Mouse (Mus musculus): ENCODE measurements around the gene Dock8.

The Dock8 gene

GRCm38 (mm10) chr19:25062188-25062856, 63.0 kb downstream of the Dock8 start:
- in situ Hi-C loops (cut with MboI, MseI), result loop anchor here in 1 of 2 experiments (10.0 kb wide), 1 partner anchor 1928 kb away; no protein-coding TSS in a partner anchor

DNA sequence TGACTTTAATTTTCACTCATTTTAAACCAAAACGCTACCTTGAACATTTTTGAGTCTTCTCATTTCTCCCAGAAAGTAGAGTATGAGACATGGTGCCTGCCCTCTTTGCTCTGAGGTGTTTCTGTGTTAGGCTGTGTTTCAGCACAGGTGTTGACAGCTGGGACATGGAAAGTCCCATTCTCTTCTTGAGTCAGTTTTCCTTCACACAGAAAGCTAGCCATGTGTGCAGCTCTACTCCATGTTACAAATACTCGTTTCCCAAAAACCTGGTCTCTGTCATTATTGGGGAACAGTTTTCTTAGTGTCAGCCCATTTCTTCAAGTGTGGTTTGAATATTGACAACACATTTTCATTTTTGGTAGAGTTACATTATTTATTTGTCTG, 63.5 kb downstream of the Dock8 start:
- in situ Hi-C loops (cut with MboI, MseI), result loop anchor here in 1 of 2 experiments (10.0 kb wide), 1 partner anchor 1928 kb away; no protein-coding TSS in a partner anchor

DNA sequence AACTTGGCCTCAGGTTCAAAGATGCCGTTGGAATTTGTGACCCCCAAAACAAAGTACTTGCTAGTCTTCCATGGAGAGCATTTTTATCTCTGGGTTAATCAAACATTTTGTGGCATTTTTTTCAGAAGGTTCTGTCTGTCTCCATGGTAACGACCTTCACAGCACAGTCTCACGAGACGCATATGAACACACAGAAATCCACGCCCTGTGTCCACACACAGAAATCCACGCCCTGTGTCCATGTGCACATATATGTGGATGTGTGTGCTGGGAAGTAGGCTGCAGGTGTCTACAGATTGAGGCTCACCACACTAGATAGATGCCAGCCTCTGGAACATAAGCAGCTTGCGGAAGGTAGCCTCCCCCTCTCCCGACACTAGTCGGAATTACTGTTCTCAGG, 66.9 kb downstream of the Dock8 start:
- in situ Hi-C loops (cut with MboI, MseI), result loop anchor here in 1 of 2 experiments (10.0 kb wide), 1 partner anchor 1931 kb away; no protein-coding TSS in a partner anchor

DNA sequence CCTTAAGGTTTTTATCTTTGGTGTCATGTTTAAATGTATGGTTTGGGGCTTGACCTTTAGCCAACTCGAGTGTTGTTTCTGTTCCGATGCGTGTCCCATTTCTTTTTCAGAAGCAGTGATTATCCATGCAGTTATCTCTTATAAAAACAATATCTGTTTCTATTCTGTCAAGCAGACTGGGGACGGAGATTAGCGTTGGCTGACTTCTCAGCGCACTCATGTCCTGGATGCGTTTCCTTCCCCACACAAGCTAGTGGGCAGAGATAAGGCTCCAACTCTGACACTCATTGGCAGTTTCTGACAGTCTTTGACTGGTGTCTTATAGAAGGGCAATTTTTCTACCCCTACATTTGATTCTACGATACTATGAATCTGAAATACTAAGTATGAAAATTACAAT, 69.2 kb downstream of the Dock8 start:
- in situ Hi-C loops (cut with MboI, MseI), result loop anchor here in 1 of 2 experiments (10.0 kb wide), 1 partner anchor 1934 kb away; no protein-coding TSS in a partner anchor

- in situ Hi-C loops (cut with MboI, MseI), result no loop called here
Observed at GRCm38 (mm10) chr19:25072521-25072920, 73.2 kb downstream of the Dock8 start.

DNA sequence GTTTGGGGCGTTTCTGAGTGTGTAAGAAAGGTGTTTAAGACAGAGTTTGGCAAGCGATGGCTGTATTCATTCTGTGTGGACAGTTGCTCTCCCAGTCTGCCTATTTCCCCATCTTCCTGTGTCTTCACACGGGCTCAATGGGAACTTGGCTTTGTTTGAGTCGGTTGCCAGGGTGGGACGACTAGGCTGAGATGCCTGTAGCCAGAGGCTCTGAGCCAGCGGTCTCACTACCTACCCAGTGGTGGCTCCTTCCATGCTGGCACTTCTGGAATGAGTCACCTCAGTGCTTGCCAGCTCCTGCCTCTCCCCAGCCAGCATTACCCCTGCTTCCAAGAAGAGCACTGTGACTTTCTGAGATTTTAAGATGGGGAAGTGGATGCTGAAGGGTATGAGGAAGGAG, 75.4 kb downstream of the Dock8 start:
- in situ Hi-C loops (cut with MboI, MseI), result no loop called here

GRCm38 (mm10) chr19:25077636-25078035, 78.3 kb downstream of the Dock8 start:
- in situ Hi-C loops (cut with MboI, MseI), result no loop called here

GRCm38 (mm10) chr19:25078130-25078529, 78.8 kb downstream of the Dock8 start:
- in situ Hi-C loops (cut with MboI, MseI), result no loop called here

DNA sequence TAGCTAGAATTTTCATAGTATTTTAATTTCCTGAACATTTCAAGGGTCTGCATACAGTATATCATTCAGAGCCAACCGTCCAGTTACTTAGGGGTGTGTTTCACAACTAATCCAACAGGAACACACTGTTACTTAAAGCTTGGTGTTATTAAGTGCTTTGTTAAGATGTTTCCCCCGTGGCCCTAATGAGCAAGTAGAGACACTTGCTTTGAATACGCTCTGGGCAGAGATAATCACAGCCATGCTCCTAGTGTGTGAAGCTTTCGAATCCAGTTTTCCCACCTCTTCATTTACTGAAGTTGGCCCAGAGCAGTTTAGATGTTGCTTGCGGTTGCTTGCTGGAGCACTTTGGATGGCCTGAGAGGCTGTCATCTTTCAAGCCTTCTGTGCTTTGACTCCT, 80.8 kb downstream of the Dock8 start:
- in situ Hi-C loops (cut with MboI, MseI), result no loop called here

DNA sequence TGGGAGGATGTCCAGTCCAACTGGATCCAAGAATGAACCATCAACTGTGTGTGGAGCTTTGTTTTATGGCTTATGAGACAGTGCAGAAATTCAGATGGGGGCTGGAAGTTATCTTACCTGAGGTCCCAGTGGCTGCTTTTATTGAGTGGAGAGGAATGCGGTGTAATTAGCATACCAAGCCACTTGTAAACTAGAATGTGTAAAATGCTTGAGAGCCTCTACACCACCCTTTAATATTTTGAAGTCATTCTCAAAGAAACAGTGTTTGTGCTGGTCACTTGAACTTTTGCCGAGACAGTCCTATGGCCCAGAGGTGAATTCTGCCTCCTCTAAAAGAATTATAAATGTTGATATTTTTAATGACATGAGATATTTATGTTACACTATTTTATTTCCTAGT, 83.5 kb downstream of the Dock8 start:
- in situ Hi-C loops (cut with MboI, MseI), result no loop called here

DNA sequence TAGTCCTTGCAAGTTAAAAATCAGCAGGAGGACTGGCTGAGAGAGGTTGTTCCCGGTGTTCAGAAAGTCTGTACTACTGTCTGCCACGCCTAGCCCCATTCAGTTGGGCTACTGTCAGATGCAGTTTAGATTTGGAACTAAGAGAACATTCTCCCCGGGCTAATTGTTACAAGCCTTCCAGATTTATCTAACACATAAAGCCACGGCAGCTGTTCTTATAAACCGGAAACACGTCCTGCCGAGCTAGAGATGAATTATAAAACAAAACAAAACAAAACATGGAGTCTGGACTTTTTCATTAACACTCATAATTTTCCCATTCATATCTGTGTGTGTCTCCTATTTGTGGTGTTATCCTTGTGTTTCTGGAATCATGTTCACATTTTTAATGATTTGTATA, 87.8 kb downstream of the Dock8 start:
- in situ Hi-C loops (cut with MboI, MseI), result no loop called here

GRCm38 (mm10) chr19:25089746-25090145, 90.4 kb downstream of the Dock8 start:
- in situ Hi-C loops (cut with MboI, MseI), result loop anchor here in 1 of 2 experiments (5.0 kb wide), 1 partner anchor 62 kb away; no protein-coding TSS in a partner anchor

DNA sequence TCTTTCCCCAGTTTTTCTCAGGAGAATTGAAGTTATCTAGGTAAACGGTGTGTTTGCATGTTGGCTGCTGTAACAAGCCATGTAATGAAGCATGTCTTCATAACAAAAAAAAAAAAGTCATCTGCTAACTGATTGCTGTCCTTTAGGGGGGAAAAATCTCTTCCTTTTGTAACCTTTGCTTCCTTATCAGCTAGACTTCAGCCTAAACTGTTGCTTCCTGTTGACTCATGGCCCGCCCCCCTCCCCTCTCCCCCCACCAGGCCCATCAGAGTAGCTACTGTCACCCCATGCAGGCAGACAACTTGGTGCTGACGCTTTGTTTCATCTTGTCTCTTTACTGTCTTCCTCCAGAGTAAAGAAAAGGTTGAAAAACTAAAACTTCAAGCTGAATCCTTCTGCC, 95.8 kb downstream of the Dock8 start:
- in situ Hi-C loops (cut with MboI, MseI), result no loop called here

GRCm38 (mm10) chr19:25096316-25096715, 97.0 kb downstream of the Dock8 start:
- in situ Hi-C loops (cut with MboI, MseI), result no loop called here

- in situ Hi-C loops (cut with MboI, MseI), result no loop called here
Observed at GRCm38 (mm10) chr19:25096986-25097385, 97.7 kb downstream of the Dock8 start.

DNA sequence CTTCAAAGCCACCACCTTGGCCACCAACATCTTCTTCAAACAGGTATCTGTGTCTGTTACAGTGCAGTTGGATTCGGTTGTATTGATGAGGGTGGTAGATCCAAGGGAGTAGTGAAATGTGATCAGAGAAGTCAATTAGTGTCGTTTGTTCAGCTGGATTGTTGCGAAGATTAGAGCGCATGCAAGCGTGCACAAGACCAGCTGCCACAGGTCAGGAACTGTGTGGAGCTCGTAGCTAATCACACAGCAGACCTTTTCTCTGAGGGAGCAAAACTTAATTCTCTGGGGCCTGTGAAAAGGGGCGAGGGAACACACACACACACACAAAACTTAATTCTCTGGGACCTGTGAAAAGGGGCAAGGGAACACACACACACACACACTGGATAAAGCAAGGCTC, 98.2 kb downstream of the Dock8 start:
- in situ Hi-C loops (cut with MboI, MseI), result no loop called here

DNA sequence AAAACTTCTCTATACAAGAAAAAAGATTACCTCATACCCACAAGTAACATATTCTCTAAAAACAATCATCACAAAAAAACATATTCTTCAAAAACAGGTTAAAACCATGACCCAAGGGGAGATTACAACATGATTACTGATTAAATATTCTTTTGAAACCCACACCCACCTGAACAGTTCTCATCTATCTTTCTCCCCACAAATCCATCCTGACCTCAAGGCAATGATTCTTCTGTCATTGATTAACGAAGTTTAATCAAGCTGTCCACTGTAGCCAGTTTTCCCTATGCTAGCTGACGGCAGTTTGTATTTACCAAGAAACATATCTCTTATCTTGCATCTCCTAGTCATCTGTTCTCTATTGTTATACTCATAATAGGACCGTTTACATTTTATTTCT, 98.6 kb downstream of the Dock8 start:
- in situ Hi-C loops (cut with MboI, MseI), result no loop called here

- in situ Hi-C loops (cut with MboI, MseI), result no loop called here
Observed at GRCm38 (mm10) chr19:25098941-25099340, 99.6 kb downstream of the Dock8 start.

DNA sequence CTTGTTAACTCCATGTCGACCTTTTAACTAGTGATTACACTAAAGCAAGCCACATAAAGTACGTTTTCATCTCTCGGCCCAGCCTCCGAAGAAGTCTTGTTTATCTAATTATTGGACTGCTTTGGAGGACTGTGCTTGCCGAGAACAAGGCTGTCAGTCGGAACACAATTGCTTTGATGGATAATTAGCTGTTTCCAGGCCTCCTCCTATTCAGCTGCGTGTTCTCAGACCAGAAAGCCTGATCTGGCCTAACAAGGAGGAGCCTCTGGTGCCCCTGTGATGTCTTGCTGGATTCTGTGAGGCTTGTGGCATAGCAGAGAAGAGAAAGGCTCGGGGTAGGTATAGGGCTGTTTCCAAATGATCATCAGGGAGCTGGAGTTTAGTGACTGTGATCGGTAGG, 106.3 kb downstream of the Dock8 start:
- in situ Hi-C loops (cut with MboI, MseI), result no loop called here

DNA sequence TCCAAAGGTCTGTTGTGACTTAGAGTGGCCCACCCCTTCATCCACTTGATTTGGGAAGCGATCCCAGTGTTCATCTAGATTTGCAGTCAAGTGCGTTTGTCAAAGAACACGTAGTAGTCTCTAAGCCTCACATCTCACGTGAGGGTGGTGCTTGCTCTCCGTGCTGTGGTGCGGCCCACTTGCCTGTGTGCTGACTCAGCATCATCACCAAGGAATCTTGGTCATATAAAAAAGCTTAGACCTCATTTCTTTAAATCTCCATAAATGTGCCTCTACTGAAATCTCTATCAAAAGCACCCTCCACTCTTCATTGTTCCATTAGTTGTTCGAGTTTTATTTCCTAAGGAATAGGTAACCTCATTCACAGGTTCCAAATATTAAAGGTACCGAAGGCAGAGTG, 107.0 kb downstream of the Dock8 start:
- in situ Hi-C loops (cut with MboI, MseI), result no loop called here

- in situ Hi-C loops (cut with MboI, MseI), result no loop called here
Observed at GRCm38 (mm10) chr19:25107417-25107816, 108.1 kb downstream of the Dock8 start.

DNA sequence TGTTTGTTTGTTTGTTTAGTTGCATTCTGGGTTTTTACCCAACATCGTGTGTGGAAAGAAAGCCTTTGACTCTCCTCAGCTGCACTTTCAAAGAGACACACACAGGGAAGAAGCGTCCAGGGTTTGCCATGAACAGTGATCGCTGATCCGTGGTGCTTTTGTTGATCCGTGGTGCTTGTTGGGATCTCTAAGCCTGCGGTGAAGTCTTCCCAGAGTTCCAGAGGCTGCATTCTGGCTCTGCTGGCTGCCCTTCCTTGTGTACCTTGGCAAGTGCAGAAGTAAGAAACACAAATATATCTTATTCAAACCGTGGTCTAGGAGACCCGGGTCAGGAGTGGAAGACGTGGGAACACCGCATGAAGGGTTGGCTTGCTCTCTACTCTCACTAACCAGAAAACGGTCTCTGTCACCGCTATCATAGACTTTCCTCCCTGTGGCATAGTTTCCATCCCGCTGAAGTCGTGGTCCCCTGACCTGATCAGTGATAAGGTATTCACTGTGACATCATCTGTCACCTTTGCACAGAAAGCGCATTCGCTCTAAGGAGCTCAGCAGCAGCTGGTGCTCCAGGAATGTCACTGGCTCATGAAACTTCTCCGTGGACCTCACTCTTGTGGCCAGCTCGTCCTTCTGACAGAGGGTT, 112.4 kb downstream of the Dock8 start:
- in situ Hi-C loops (cut with MboI, MseI), result loop anchor here in 1 of 2 experiments (10.0 kb wide), 1 partner anchor 1623 kb away; no protein-coding TSS in a partner anchor

DNA sequence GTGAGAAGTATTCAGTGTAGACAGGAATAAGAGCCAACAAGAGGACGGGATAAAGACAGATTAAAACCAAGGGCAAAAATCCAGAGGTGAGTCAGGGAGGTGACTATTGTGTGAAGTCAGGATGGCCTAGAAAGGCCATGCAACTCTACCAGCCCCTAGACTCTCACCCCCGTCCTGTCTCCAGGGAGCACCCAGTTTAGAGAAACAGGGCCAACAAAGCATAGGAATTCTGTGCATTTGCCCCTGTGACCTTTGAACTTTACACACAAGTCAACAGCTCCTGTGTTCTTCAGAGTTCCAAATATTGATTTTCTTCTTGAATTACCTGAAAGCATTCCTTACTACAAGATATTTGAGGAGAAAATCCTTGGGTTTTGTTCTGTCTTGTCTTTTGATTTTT, 117.6 kb downstream of the Dock8 start:
- in situ Hi-C loops (cut with MboI, MseI), result loop anchor here in 1 of 2 experiments (10.0 kb wide), 1 partner anchor 1618 kb away; no protein-coding TSS in a partner anchor

Data from T-helper 17 cell (primary cell).